In genomic region chr1:35927049-35927415, GRCm38 (mm10) we compare ENCODE assay signal across 15 mouse cellular contexts.
DNase-seq lines count a peak whose midpoint lies in the region; ATAC-seq lines count a peak whose summit lies in the region.
"Had no signal": no experiment of that assay in that cellular context is flagged by ENCODE, and none has a peak within 500 bp of the region (broad histone marks: within the 10 kb centered on the region; RNA-seq: fewer than 3 reads in every experiment).

No protein-coding gene starts in this region.

- no peak for DNase-seq in heart, embryonic 10.5 days (ENCODE audit: low spot score)
- DNase-seq in heart, postnatal 14 days: no peak
- no peak for DNase-seq in limb, embryonic 10.5 days (ENCODE audit: low spot score)
- DNase-seq in embryonic facial prominence, embryonic 14.5 days (ENCODE audit: low spot score): peak; percentile 74
- no peak for DNase-seq in kidney, adult 9 months
- DNase-seq: cerebellum, postnatal 14 days; kidney, adult 8-10 months; right cerebral cortex, adult 18-20 months had no signal

- H3K9me3 ChIP-seq in heart, embryonic 10.5 days: no peaks in the 10 kb centered on the region
- H3K9me3 ChIP-seq in limb, embryonic 13.5 days: no peaks in the 10 kb centered on the region
- no peaks in the 10 kb centered on the region for H3K9me3 ChIP-seq in limb, embryonic 10.5 days (replicated peaks)
- H3K9me3 ChIP-seq in embryonic facial prominence, embryonic 14.5 days (ENCODE audit: control insufficient read depth, low read length): no peaks in the 10 kb centered on the region
- H3K9me3 ChIP-seq in liver, embryonic 16.5 days (replicated peaks; ENCODE audit: control insufficient read depth, low read length): no peaks in the 10 kb centered on the region
- H3K9me3 ChIP-seq: hindbrain, embryonic 15.5 days; limb, embryonic 12.5 days; midbrain, embryonic 13.5 days had no signal

- no peak overlapping the region for H3K4me3 ChIP-seq in heart, embryonic 10.5 days
- no peak overlapping the region for H3K4me3 ChIP-seq in limb, embryonic 13.5 days
- no peak overlapping the region for H3K4me3 ChIP-seq in limb, embryonic 10.5 days
- no peak overlapping the region for H3K4me3 ChIP-seq in embryonic facial prominence, embryonic 14.5 days (ENCODE audit: low read depth, low read length)
- H3K4me3 ChIP-seq in liver, embryonic 16.5 days (ENCODE audit: low read depth, low read length): no peak overlapping the region
- H3K4me3 ChIP-seq: hindbrain, embryonic 15.5 days; left cerebral cortex, adult 2 months; limb, embryonic 12.5 days; midbrain, embryonic 13.5 days had no signal

- no peak overlapping the region for H3K9ac ChIP-seq in limb, embryonic 13.5 days
- no peak overlapping the region for H3K9ac ChIP-seq in embryonic facial prominence, embryonic 14.5 days (ENCODE audit: low read depth, low read length)
- H3K9ac ChIP-seq in liver, embryonic 16.5 days (ENCODE audit: low read depth, low read length): no peak overlapping the region
- H3K9ac ChIP-seq: hindbrain, embryonic 15.5 days; limb, embryonic 12.5 days; midbrain, embryonic 13.5 days had no signal

- H3K4me1 ChIP-seq in heart, embryonic 10.5 days: peaks cover 41% of the 10 kb centered on the region
- H3K4me1 ChIP-seq in limb, embryonic 13.5 days: peaks cover 29% of the 10 kb centered on the region
- peaks cover 15% of the 10 kb centered on the region; the same call in 1 of the 2 replicates for H3K4me1 ChIP-seq in limb, embryonic 10.5 days
- H3K4me1 ChIP-seq in embryonic facial prominence, embryonic 14.5 days (ENCODE audit: control insufficient read depth, insufficient read depth, low read length): peaks cover 14% of the 10 kb centered on the region
- H3K4me1 ChIP-seq in liver, embryonic 16.5 days (ENCODE audit: control insufficient read depth, low read depth, low read length): peaks cover 11% of the 10 kb centered on the region
- H3K4me1 ChIP-seq: hindbrain, embryonic 15.5 days had no signal

- WGBS in heart, embryonic 10.5 days: 50% methylated on average over 3 of the region's 3 CpGs
- WGBS in limb, embryonic 13.5 days: 42% methylated on average over 3 of the region's 3 CpGs
- 83% methylated on average over 3 of the region's 3 CpGs for WGBS in limb, embryonic 10.5 days
- 19% methylated on average over 3 of the region's 3 CpGs for WGBS in embryonic facial prominence, embryonic 14.5 days
- WGBS in liver, embryonic 16.5 days (ENCODE audit: insufficient replicate concordance): 39% methylated on average over 3 of the region's 3 CpGs

- H3K36me3 ChIP-seq in heart, embryonic 10.5 days: no peaks in the 10 kb centered on the region
- H3K36me3 ChIP-seq in limb, embryonic 13.5 days: no peaks in the 10 kb centered on the region
- no peaks in the 10 kb centered on the region for H3K36me3 ChIP-seq in limb, embryonic 10.5 days
- no peaks in the 10 kb centered on the region for H3K36me3 ChIP-seq in embryonic facial prominence, embryonic 14.5 days (ENCODE audit: control insufficient read depth, insufficient read depth, low read length)
- H3K36me3 ChIP-seq in liver, embryonic 16.5 days (ENCODE audit: control insufficient read depth, insufficient read depth): no peaks in the 10 kb centered on the region
- H3K36me3 ChIP-seq: hindbrain, embryonic 15.5 days; limb, embryonic 12.5 days; midbrain, embryonic 13.5 days had no signal

- intact Hi-C loops in heart, postnatal 14 days (cut with DNase I): loop anchor here (5.0 kb wide), 1 partner anchor 140 kb away; the partner anchor contains the start of gene Hs6st1

- H3K4me2 ChIP-seq in limb, embryonic 13.5 days (replicated peaks): no peak overlapping the region
- H3K4me2 ChIP-seq in embryonic facial prominence, embryonic 14.5 days (ENCODE audit: low read depth, low read length): no peak overlapping the region
- H3K4me2 ChIP-seq in liver, embryonic 16.5 days (ENCODE audit: low read depth, low read length): no peak overlapping the region
- H3K4me2 ChIP-seq: hindbrain, embryonic 15.5 days; limb, embryonic 12.5 days; midbrain, embryonic 13.5 days had no signal

- H3K27ac ChIP-seq in heart, embryonic 10.5 days: peak overlapping the region; percentile 85
- no peak overlapping the region for H3K27ac ChIP-seq in limb, embryonic 13.5 days
- no peak overlapping the region for H3K27ac ChIP-seq in limb, embryonic 10.5 days
- H3K27ac ChIP-seq in embryonic facial prominence, embryonic 14.5 days (replicated peaks; ENCODE audit: low read depth, low read length): no peak overlapping the region
- H3K27ac ChIP-seq in liver, embryonic 16.5 days (ENCODE audit: low read length): peak overlapping the region; percentile 32
- H3K27ac ChIP-seq: hindbrain, embryonic 15.5 days; left cerebral cortex, adult 2 months; limb, embryonic 12.5 days; midbrain, embryonic 13.5 days had no signal

- ATAC-seq in limb, embryonic 13.5 days (ENCODE audit: low FRiP score, low read depth): peak; percentile 38; the same call in 1 of the 2 replicates
- peak; percentile 53; the same call in 1 of the 2 replicates for ATAC-seq in embryonic facial prominence, embryonic 14.5 days (ENCODE audit: low read depth)
- ATAC-seq in liver, embryonic 16.5 days (ENCODE audit: low read depth): peak; percentile 43
- no peak for ATAC-seq in granulocyte monocyte progenitor cell, adult 5-6 weeks (replicated peaks; ENCODE audit: poor library complexity, severe bottlenecking)
- ATAC-seq: midbrain, embryonic 13.5 days had no signal

- H3K27me3 ChIP-seq in heart, embryonic 10.5 days (ENCODE audit: insufficient read depth, poor library complexity, severe bottlenecking): no peaks in the 10 kb centered on the region
- H3K27me3 ChIP-seq in limb, embryonic 13.5 days: no peaks in the 10 kb centered on the region
- H3K27me3 ChIP-seq in limb, embryonic 10.5 days (ENCODE audit: low read depth, poor library complexity, severe bottlenecking): no peaks in the 10 kb centered on the region
- no peaks in the 10 kb centered on the region for H3K27me3 ChIP-seq in embryonic facial prominence, embryonic 14.5 days (replicated peaks; ENCODE audit: control insufficient read depth, insufficient read depth, low read length)
- no peaks in the 10 kb centered on the region for H3K27me3 ChIP-seq in liver, embryonic 16.5 days (ENCODE audit: control insufficient read depth, insufficient read depth, low read depth, low read length)
- H3K27me3 ChIP-seq: hindbrain, embryonic 15.5 days; limb, embryonic 12.5 days; midbrain, embryonic 13.5 days had no signal

Comparison
In these comparisons a context has a peak if more than half of its experiments do, and no peak if none do; other contexts are left out.
1. H3K27ac ChIP-seq: peak in heart, embryonic 10.5 days (single experiment) and liver, embryonic 16.5 days (single experiment); none in limb, embryonic 13.5 days (single experiment), limb, embryonic 10.5 days (single experiment) and embryonic facial prominence, embryonic 14.5 days (single experiment).